Mouse (Mus musculus) duodenum, adult 2 months (tissue): ENCODE results near the gene Glcci1. TPM values are rescaled to one million over a fixed set of nuclear protein-coding genes. Genes with fewer than 3 reads are reported as not detected.

ENCODE experiments used
- polyA plus RNA-seq: library from polyadenylated mRNA; depleted of rRNA; stranded (reverse); fragments of >200 nt; gene quantifications from 2 replicates; pipeline ENCODE4 v1.2.3, GENCODE M21; 2012; ENCODE audit warnings: low replicate concordance; rRNA removed

The Glcci1 gene
- 1.6 and 2.0 TPM in 2 replicates for polyA plus RNA-seq

DNA sequence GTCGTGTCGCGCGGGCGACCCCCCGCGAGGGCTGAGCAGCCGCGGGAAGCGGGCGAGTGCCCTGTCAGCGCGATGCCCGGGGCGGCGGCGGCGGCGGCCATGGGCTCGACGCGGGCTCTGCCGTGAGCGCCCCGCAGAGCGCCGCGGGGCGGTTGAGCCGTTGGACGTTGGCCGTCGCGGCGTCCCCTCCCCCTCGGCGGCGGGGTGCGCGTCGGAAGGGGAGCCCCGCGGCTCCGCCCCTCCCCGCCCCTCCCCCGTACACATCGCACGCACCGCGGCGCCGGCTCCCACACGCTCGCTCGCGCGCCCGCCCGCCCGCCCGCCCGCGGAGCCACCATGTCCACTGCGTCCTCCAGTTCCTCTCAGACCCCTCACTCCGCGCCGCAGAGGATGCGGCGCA is at the start of gene Glcci1:
Gene Glcci1 (plus strand): TSS at position 50 of the 400 bp plus-strand sequence.

